Mouse (Mus musculus) embryonic facial prominence, embryonic 11.5 days (tissue): ENCODE data around the gene Serpina1f. TPM values are rescaled to one million over a fixed set of nuclear protein-coding genes. Genes with fewer than 3 reads are reported as not detected.
A peak's percentile ranks its signal among the peaks of the same experiment; 100 is the strongest.

ENCODE experiments used
- ATAC-seq: fragments of 200-750 bp; cut with Nextera tagmentation; replicated peaks from 2 replicates; pipeline ENCODE4 v1.8.0; 2017; ENCODE audit warnings: low read depth; ENCODE audit not compliant: insufficient number of reproducible peaks, low FRiP score, low TSS enrichment
- DNase-seq: peaks from one replicate; pipeline ENCODE4 v3.0.0-alpha.2; 2015; ENCODE audit warnings: low spot score
- H3K27ac ChIP-seq: fragments of 300-500 bp; sonication (generic); replicated peaks from 2 replicates; pipeline ENCODE4 v1.5.1; 2014; ENCODE audit warnings: mild to moderate bottlenecking, low read depth, low read length, control low read depth
- H3K27me3 ChIP-seq: fragments of 300-500 bp; sonication (generic); 2 replicates; pipeline ENCODE4 v1.6.1; 2014; ENCODE audit warnings: mild to moderate bottlenecking, low read length, moderate library complexity, mixed read lengths; ENCODE audit not compliant: control insufficient read depth, insufficient read depth
- H3K36me3 ChIP-seq: fragments of 300-500 bp; sonication (generic); replicated peaks from 2 replicates; pipeline ENCODE4 v1.6.1; 2014; ENCODE audit warnings: low read depth, mild to moderate bottlenecking, low read length, moderate library complexity, mixed read lengths; ENCODE audit not compliant: control insufficient read depth, insufficient read depth
- H3K4me1 ChIP-seq: fragments of 300-500 bp; sonication (generic); 2 replicates; pipeline ENCODE4 v1.6.1; 2014; ENCODE audit warnings: low read length, mixed read lengths; ENCODE audit not compliant: control insufficient read depth, insufficient read depth
- H3K4me2 ChIP-seq: fragments of 300-500 bp; sonication (generic); 2 replicates; pipeline ENCODE4 v1.6.1; 2014; ENCODE audit warnings: low read depth, mild to moderate bottlenecking, control low read depth, low read length, moderate library complexity
- H3K4me3 ChIP-seq: fragments of 300-500 bp; sonication (generic); 2 replicates; pipeline ENCODE4 v1.5.1; 2014; ENCODE audit warnings: low read depth, low read length, control low read depth
- H3K9ac ChIP-seq: fragments of 300-500 bp; sonication (generic); replicated peaks from 2 replicates; pipeline ENCODE4 v1.6.1; 2014; ENCODE audit warnings: mild to moderate bottlenecking, control low read depth, low read length
- H3K9me3 ChIP-seq: fragments of 300-500 bp; sonication (generic); replicated peaks from 2 replicates; pipeline ENCODE4 v1.6.1; 2016; ENCODE audit warnings: mild to moderate bottlenecking, low read length, inconsistent platforms, mixed read lengths; ENCODE audit not compliant: control insufficient read depth
- WGBS: fragments of 180-500 bp; shearing (Covaris S2); extraction: QIAGEN DNeasy Blood & Tissue Kit; methylation state at CpG from one replicate; pipeline ENCODE4 v1.1.7; 2014; 5-methylcytosine and 5-hydroxymethylcytosine counted together
- polyA plus RNA-seq: library from polyadenylated mRNA; unstranded; fragments of >200 nt; fragmentation: Nextera tagmentation; extraction: Ambion mirVana; gene quantifications from 2 replicates; pipeline ENCODE4 v1.2.1, GENCODE M21; 2014

Gene Serpina1f
- polyA plus RNA-seq, 1 experiment from 2014 or later: not detected

GRCm38 (mm10) chr12:103660076-103660475 lies 35.3 kb downstream of the Serpina1f start:
- Histone ChIP-seq H3K36me3 (no peaks in the 10 kb centered on the region), H3K27ac (no peak overlapping the region), H3K9ac (no peak overlapping the region), H3K4me2 (no peak overlapping the region), H3K27me3 (no peaks in the 10 kb centered on the region), H3K4me3 (no peak overlapping the region), H3K4me1 (no peaks in the 10 kb centered on the region), H3K9me3 (no peaks in the 10 kb centered on the region)
- WGBS: 88% methylated on average over 5 of the region's 5 CpGs
- DNase-seq (no peak), ATAC-seq (no peak)

GRCm38 (mm10) chr12:103659171-103659570 lies 36.2 kb downstream of the Serpina1f start:
- no peaks in the 10 kb centered on the region for H3K27me3 ChIP-seq
- ATAC-seq (no peak), DNase-seq (no peak)

GRCm38 (mm10) chr12:103657991-103658390 lies 37.3 kb downstream of the Serpina1f start:
- no peak for ATAC-seq
- DNase-seq: no peak
- H3K9me3 ChIP-seq: no peaks in the 10 kb centered on the region
- no peaks in the 10 kb centered on the region for H3K4me1 ChIP-seq
- H3K4me3 ChIP-seq: no peak overlapping the region
- no peak overlapping the region for H3K9ac ChIP-seq
- 73% methylated on average over 10 of the region's 10 CpGs for WGBS
- H3K27me3 ChIP-seq: no peaks in the 10 kb centered on the region
- no peak overlapping the region for H3K4me2 ChIP-seq
- H3K27ac ChIP-seq: no peak overlapping the region
- no peaks in the 10 kb centered on the region for H3K36me3 ChIP-seq

More at GRCm38 (mm10) chr12:103659171-103659570, 36.2 kb downstream of the Serpina1f start:
- no peaks in the 10 kb centered on the region for H3K9me3 ChIP-seq
- WGBS: 75% methylated on average over 2 of the region's 2 CpGs
- no peak overlapping the region for H3K4me3 ChIP-seq
- H3K4me2 ChIP-seq: no peak overlapping the region
- H3K4me1 ChIP-seq: no peaks in the 10 kb centered on the region
- H3K27ac ChIP-seq: no peak overlapping the region
- H3K9ac ChIP-seq: no peak overlapping the region
- H3K36me3 ChIP-seq: no peaks in the 10 kb centered on the region

GRCm38 (mm10) chr12:103656848-103657626 lies 38.3 kb downstream of the Serpina1f start, which contains the start of gene Serpina6:
Serpina6 (minus strand) TSS chr12:103657212.
- no peaks in the 10 kb centered on the region for H3K27me3 ChIP-seq
- no peaks in the 10 kb centered on the region for H3K4me1 ChIP-seq
- H3K4me2 ChIP-seq: no peak within 1 kb of the TSS
- ATAC-seq (no peak), DNase-seq (no peak)
- H3K36me3 ChIP-seq: no peaks in the 10 kb centered on the region
- no peak within 1 kb of the TSS for H3K27ac ChIP-seq
- H3K9ac ChIP-seq: no peak within 1 kb of the TSS
- WGBS: 84% methylated on average over 9 of the region's 9 CpGs
- H3K4me3 ChIP-seq: no peak within 1 kb of the TSS
- H3K9me3 ChIP-seq: no peaks in the 10 kb centered on the region

GRCm38 (mm10) chr12:103655123-103656044 lies 39.9 kb downstream of the Serpina1f start:
- H3K4me3 ChIP-seq: no peak overlapping the region
- no peak overlapping the region for H3K4me2 ChIP-seq
- H3K27me3 ChIP-seq: no peaks in the 10 kb centered on the region
- no peak overlapping the region for H3K9ac ChIP-seq
- H3K9me3 ChIP-seq: no peaks in the 10 kb centered on the region
- ATAC-seq (no peak), DNase-seq (no peak)
- 85% methylated on average over 7 of the region's 7 CpGs for WGBS
- no peaks in the 10 kb centered on the region for H3K4me1 ChIP-seq
- H3K36me3 ChIP-seq: no peaks in the 10 kb centered on the region
- H3K27ac ChIP-seq: no peak overlapping the region

- ATAC-seq: no peak
- no peaks in the 10 kb centered on the region for H3K27me3 ChIP-seq
- no peak overlapping the region for H3K4me3 ChIP-seq
- no peak overlapping the region for H3K4me2 ChIP-seq
- H3K4me1 ChIP-seq: no peaks in the 10 kb centered on the region
- H3K9me3 ChIP-seq: no peaks in the 10 kb centered on the region
- no peaks in the 10 kb centered on the region for H3K36me3 ChIP-seq
- H3K27ac ChIP-seq: no peak overlapping the region
- WGBS: 85% methylated on average over 2 of the region's 2 CpGs
- DNase-seq: no peak
- no peak overlapping the region for H3K9ac ChIP-seq
Observed at GRCm38 (mm10) chr12:103653836-103654235, 41.5 kb downstream of the Serpina1f start.

GRCm38 (mm10) chr12:103646314-103646713 lies 49.0 kb downstream of the Serpina1f start:
- H3K4me2 ChIP-seq: no peak overlapping the region
- whole genome bisulfite sequencing: 83% methylated on average over 2 of the region's 2 CpGs
- no peak for ATAC-seq
- no peaks in the 10 kb centered on the region for H3K9me3 ChIP-seq
- no peak overlapping the region for H3K9ac ChIP-seq
- no peaks in the 10 kb centered on the region for H3K4me1 ChIP-seq
- H3K4me3 ChIP-seq: no peak overlapping the region
- DNase-seq: no peak
- no peaks in the 10 kb centered on the region for H3K36me3 ChIP-seq
- H3K27me3 ChIP-seq: no peaks in the 10 kb centered on the region
- H3K27ac ChIP-seq: no peak overlapping the region

- DNase-seq (peak; percentile 0), ATAC-seq (no peak)
- H3K27me3 ChIP-seq: no peaks in the 10 kb centered on the region
- WGBS: 27% methylated on average over 5 of the region's 5 CpGs
- H3K9ac ChIP-seq: no peak overlapping the region
- no peak overlapping the region for H3K4me3 ChIP-seq
- no peaks in the 10 kb centered on the region for H3K4me1 ChIP-seq
- no peak overlapping the region for H3K27ac ChIP-seq
- no peaks in the 10 kb centered on the region for H3K9me3 ChIP-seq
- H3K36me3 ChIP-seq: no peaks in the 10 kb centered on the region
- no peak overlapping the region for H3K4me2 ChIP-seq
Observed at GRCm38 (mm10) chr12:103644601-103645000, 50.7 kb downstream of the Serpina1f start.
